Mouse (Mus musculus) liver, embryonic 13.5 days (tissue): Measurements from ENCODE around the gene Shld2. TPM values are rescaled to one million over a fixed set of nuclear protein-coding genes. Genes with fewer than 3 reads are reported as not detected.

Source experiments
- ATAC-seq: fragments of 200-750 bp; cut with Nextera tagmentation; 2 replicates; pipeline ENCODE4 v1.8.0; 2017; ENCODE audit warnings: low read depth, mild to moderate bottlenecking, moderate number of reproducible peaks, moderate library complexity
- DNase-seq: peaks from one replicate; pipeline ENCODE4 v3.0.0; 2022
- H3K27ac ChIP-seq: fragments of 300-500 bp; sonication (generic); 2 replicates; pipeline ENCODE4 v1.5.1; 2015; ENCODE audit warnings: moderate library complexity, mild to moderate bottlenecking, inconsistent platforms
- H3K27me3 ChIP-seq: fragments of 300-500 bp; sonication (generic); 2 replicates; pipeline ENCODE4 v1.6.1; 2015; ENCODE audit warnings: mild to moderate bottlenecking, inconsistent platforms
- H3K36me3 ChIP-seq: fragments of 300-500 bp; sonication (generic); 2 replicates; pipeline ENCODE4 v1.6.1; 2015; ENCODE audit warnings: mild to moderate bottlenecking, inconsistent platforms
- H3K4me1 ChIP-seq: fragments of 300-500 bp; sonication (generic); replicated peaks from 2 replicates; pipeline ENCODE4 v1.6.1; 2015; ENCODE audit warnings: inconsistent platforms
- H3K4me2 ChIP-seq: fragments of 300-500 bp; sonication (generic); 2 replicates; pipeline ENCODE4 v1.6.1; 2015; ENCODE audit warnings: inconsistent platforms, mild to moderate bottlenecking, moderate library complexity
- H3K4me3 ChIP-seq: fragments of 300-500 bp; sonication (generic); replicated peaks from 2 replicates; pipeline ENCODE4 v1.5.1; 2015; ENCODE audit warnings: mild to moderate bottlenecking, inconsistent platforms
- H3K9ac ChIP-seq: fragments of 300-500 bp; sonication (generic); 2 replicates; pipeline ENCODE4 v1.6.1; 2015; ENCODE audit warnings: mild to moderate bottlenecking, inconsistent platforms
- H3K9me3 ChIP-seq: fragments of 300-500 bp; sonication (generic); replicated peaks from 2 replicates; pipeline ENCODE4 v1.6.1; 2016; ENCODE audit warnings: inconsistent platforms
- WGBS: fragments of 180-500 bp; shearing (Covaris S2); methylation state at CpG from one replicate; pipeline ENCODE4 v1.1.7; 2015; ENCODE audit not compliant: insufficient replicate concordance; 5-methylcytosine and 5-hydroxymethylcytosine counted together
- polyA plus RNA-seq: library from polyadenylated mRNA; unstranded; fragments of >200 nt; fragmentation: Nextera tagmentation; extraction: Ambion mirVana; gene quantifications from 2 replicates; pipeline ENCODE4 v1.2.1, GENCODE M21; 2015

Gene Shld2
- polyA plus RNA-seq, 1 experiment from 2014 or later = 7.2 TPM

DNA sequence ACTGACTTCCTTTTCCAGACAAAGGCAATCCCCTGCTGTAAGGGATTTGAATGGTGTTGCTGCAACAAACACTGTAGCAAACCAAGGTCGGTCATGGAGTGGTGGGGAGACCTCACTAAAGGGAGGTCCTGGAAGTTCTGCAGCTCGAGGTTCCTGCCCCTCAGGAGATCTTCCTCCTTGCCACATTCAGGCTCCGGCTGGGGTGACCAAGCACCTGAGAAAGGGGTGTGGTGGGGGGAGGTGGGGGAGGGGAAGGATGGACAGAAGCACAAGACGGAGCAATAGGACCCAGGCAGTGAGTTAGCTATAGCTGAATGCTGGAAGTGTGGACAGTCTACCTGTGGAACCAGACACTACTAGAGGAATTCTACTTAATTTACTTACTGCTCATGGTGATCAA lies 76.4 kb downstream of the Shld2 start:
- no peak for ATAC-seq
- Histone ChIP-seq H3K27ac (no peak overlapping the region), H3K4me2 (no peak overlapping the region), H3K36me3 (peaks cover 11% of the 10 kb centered on the region; the same call in 1 of the 2 replicates), H3K9ac (no peak overlapping the region), H3K9me3 (no peaks in the 10 kb centered on the region), H3K4me1 (peaks cover 5% of the 10 kb centered on the region; the same call in 1 of the 2 replicates), H3K4me3 (no peak overlapping the region), H3K27me3 (no peaks in the 10 kb centered on the region)
- DNase-seq = no peak
- 57% methylated on average over 4 of the region's 4 CpGs for WGBS

DNA sequence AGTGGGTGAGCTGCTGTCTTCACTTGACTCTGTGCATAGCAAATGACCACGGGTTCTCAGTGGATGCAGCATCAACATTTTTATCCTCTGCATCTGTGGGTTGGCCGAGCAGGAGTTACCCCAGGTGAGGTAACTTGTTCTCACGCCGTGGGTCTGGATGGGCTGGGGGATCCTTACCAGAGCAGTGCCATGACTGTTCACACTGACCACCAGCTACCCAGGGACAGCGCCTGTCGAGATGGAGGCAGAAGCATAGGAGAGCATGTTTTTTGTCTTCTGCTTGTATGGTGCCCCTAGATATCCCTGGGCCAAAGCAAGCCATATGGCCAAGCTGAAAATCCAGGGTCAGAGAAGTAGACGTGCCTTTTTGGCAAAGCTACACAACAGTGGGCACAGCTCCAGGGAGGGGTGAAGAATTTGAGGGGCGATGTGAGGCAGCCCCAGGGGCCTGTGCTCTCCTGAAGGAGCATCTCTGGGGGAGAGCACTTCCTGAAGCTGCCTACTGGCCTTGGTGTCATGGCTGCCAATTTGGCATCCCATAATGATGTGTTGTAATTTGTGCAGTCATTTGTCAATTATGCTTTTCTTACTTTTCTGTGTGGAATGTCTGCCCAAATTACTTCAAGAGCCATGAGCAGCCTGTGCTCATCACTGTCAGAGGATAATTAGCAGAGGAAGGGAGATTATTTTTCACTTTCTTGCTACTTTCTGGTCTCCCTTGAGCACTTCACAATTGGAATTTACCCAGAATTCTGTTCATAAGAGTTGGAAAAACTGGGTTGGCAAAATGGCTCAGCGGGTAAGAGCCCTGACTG lies 77.2 kb downstream of the Shld2 start:
- peaks cover 11% of the 10 kb centered on the region; the same call in 1 of the 2 replicates for H3K36me3 ChIP-seq
- H3K4me2 ChIP-seq = no peak overlapping the region
- no peak overlapping the region for H3K9ac ChIP-seq
- no peak overlapping the region for H3K27ac ChIP-seq
- no peaks in the 10 kb centered on the region for H3K27me3 ChIP-seq
- peaks cover 5% of the 10 kb centered on the region; the same call in 1 of the 2 replicates for H3K4me1 ChIP-seq
- ATAC-seq (no peak), DNase-seq (no peak)
- no peaks in the 10 kb centered on the region for H3K9me3 ChIP-seq
- no peak overlapping the region for H3K4me3 ChIP-seq
- 72% methylated on average over 9 of the region's 9 CpGs for WGBS

DNA sequence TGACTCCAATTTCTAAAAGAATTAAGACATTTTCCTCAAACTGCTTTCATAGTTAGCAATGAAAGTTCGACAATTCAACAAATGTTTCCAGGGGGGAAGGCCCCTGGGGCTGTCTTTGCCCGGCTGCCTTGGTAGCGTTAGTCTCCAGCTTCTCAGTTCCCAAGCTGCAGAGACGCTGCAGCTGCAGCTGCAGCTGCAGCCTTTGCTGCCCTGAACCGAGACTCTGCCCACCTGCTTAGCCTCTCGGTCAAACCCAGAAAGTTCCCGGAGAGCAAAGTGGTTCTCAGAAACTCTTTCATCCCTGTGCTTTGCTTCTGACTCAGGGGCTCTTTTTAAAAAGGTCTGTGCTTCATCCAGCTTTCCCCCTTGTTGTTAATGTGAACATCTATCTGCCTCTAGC lies 78.0 kb downstream of the Shld2 start:
- WGBS = 73% methylated on average over 7 of the region's 7 CpGs
- Histone ChIP-seq H3K27ac (no peak overlapping the region), H3K36me3 (peaks cover 8% of the 10 kb centered on the region; the same call in 1 of the 2 replicates), H3K4me1 (peaks cover 5% of the 10 kb centered on the region; the same call in 1 of the 2 replicates), H3K4me2 (no peak overlapping the region), H3K9ac (no peak overlapping the region), H3K9me3 (no peaks in the 10 kb centered on the region), H3K4me3 (no peak overlapping the region), H3K27me3 (no peaks in the 10 kb centered on the region)
- no peak for DNase-seq
- no peak for ATAC-seq

DNA sequence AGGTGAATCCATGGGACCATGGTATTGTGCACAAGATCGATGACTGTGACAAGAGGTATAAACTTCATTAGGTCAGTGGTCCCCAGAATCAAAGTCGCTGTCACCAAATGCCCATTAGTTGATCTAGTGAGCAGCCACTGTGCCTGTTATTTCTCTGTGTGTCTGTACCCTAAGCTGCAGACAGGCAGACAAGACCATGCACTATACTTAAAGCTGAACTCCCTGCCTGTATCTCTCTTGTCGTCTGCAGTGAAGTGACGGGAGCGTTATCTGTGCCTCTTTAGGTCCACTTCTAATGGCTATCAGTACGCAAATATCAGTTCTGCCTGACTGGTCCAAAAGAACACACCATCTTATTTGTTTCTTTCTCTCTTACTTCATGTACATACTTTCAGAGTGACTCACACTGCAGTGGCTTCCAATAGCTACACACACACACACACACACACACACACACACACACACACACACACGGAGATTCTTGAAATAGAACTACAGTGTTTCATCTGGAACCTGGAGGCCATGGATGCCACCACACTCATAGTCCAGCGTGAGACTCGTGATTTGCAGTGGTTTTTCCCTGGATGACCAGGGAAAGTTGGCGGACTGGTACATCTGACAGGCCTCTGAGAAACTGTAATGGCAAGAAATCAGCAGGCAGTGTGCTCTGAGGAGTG lies 81.3 kb downstream of the Shld2 start:
- no peak for DNase-seq
- Histone ChIP-seq H3K9me3 (no peaks in the 10 kb centered on the region), H3K4me3 (no peak overlapping the region), H3K27me3 (no peaks in the 10 kb centered on the region), H3K36me3 (0 out of 2 replicates have a peak, but pooled peaks cover 5% of the 10 kb centered on the region), H3K4me2 (no peak overlapping the region), H3K4me1 (no peaks in the 10 kb centered on the region), H3K27ac (no peak overlapping the region), H3K9ac (no peak overlapping the region)
- no peak for ATAC-seq
- 65% methylated on average over 10 of the region's 10 CpGs for WGBS

DNA sequence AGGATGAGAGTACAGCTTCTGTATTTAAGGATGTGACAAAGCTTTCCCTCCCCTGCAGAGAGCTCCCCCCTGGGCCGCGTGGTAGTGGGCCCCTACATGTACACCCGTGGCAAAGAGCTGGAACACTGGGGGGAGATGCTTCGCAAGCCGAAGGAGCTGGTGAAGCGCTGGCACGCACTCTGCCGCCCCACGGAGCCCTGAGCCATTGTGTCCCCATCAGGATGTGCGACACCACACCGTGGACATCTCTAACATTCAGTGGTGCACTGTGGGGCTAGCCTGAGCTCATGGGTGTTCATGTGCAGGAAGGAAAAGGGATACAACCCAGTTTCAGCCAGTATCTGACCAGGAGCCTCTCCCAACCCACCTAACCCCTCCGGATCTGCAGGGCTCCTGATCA lies 82.3 kb downstream of the Shld2 start:
- Histone ChIP-seq H3K4me1 (no peaks in the 10 kb centered on the region), H3K36me3 (0 out of 2 replicates have a peak, but pooled peaks cover 5% of the 10 kb centered on the region), H3K9ac (no peak overlapping the region), H3K27me3 (no peaks in the 10 kb centered on the region), H3K9me3 (no peaks in the 10 kb centered on the region), H3K4me3 (no peak overlapping the region), H3K4me2 (no peak overlapping the region), H3K27ac (no peak overlapping the region)
- no peak for ATAC-seq
- no peak for DNase-seq
- WGBS = 73% methylated on average over 12 of the region's 12 CpGs

DNA sequence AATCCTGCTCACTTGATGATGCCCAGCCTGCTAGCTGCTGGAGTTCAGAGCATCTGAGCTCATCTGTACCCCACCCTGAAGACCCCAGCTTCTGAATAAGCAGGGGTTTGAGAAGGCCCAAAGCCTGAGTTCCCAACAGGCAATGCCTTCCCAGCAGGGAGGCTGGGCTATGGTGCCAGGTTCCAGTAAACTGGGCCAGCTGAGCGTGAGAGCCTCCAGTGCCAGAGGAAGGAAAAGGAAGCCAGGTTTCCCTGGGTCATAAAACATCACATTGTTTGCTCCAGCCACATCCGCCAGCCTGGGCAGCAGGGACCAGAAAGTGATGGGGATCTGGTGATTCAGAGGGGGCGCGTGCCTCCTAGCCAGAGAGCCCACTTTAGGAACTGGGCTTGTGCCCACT lies 83.7 kb downstream of the Shld2 start:
- no peak for DNase-seq

DNA sequence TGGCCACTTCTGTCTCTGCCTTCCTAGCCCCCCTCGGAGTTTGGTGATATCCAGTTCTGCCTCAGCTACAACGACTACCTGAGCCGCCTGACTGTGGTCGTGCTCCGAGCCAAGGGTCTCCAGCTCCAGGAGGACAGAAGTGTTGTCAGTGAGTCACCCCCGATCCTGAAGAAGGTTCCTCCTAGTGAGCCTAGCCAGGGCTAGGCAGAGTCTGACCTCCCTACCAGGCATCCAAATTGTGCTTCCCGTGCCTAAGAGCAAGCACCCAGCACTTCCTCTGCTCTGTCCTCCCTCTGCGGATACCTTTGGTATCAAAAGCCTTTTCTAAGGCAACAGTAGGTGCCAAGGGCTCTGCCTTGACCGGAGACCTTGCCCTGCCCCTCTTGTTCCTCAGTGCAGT lies 84.3 kb downstream of the Shld2 start:
- H3K36me3 ChIP-seq = no peaks in the 10 kb centered on the region
- no peak overlapping the region for H3K9ac ChIP-seq
- no peak overlapping the region for H3K4me2 ChIP-seq
- H3K27me3 ChIP-seq = 0 out of 2 replicates have a peak, but pooled peaks cover 3% of the 10 kb centered on the region
- no peak overlapping the region for H3K4me3 ChIP-seq
- 64% methylated on average over 9 of the region's 9 CpGs for WGBS
- H3K4me1 ChIP-seq = no peaks in the 10 kb centered on the region
- DNase-seq = no peak
- ATAC-seq = no peak
- H3K27ac ChIP-seq = no peak overlapping the region
- no peaks in the 10 kb centered on the region for H3K9me3 ChIP-seq

More for the DNA sequence above, 83.7 kb downstream of the Shld2 start:
- Histone ChIP-seq H3K4me1 (no peaks in the 10 kb centered on the region), H3K4me2 (no peak overlapping the region), H3K9me3 (no peaks in the 10 kb centered on the region), H3K36me3 (0 out of 2 replicates have a peak, but pooled peaks cover 2% of the 10 kb centered on the region), H3K27me3 (no peaks in the 10 kb centered on the region), H3K9ac (no peak overlapping the region), H3K27ac (no peak overlapping the region), H3K4me3 (no peak overlapping the region)
- whole genome bisulfite sequencing = 64% methylated on average over 4 of the region's 4 CpGs
- ATAC-seq = no peak

DNA sequence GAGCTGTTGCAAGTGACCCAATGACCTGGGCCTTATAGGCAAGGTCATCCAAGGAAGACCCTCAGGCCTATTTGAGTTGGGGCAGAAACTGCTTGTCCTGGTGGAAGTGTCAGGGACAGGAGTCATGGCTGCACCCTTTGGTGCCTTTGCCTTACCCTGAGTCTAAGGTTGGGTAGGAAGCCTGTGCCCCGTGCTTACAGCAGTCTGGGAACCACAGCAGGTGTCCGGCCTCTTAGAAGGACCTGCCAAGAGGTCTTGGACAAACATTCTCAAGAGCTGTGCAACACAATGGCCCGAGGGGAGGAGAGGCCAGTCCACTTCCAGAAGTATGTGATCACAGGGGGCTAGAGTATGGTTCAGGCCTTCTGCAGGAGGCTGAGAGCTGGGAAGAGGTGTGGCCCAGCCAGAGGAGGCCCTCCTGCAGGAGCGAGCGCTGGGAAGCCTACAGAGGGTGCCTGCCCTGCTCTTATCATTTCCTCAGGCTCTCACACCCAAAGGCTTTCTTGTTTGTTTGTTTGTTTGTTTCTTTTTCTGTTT lies 86.9 kb downstream of the Shld2 start:
- Histone ChIP-seq H3K4me3 (no peak overlapping the region), H3K36me3 (no peaks in the 10 kb centered on the region), H3K4me1 (peaks cover 4% of the 10 kb centered on the region; the same call in 1 of the 2 replicates), H3K27me3 (peaks cover 28% of the 10 kb centered on the region), H3K4me2 (no peak overlapping the region), H3K9ac (no peak overlapping the region), H3K27ac (no peak overlapping the region), H3K9me3 (no peaks in the 10 kb centered on the region)
- ATAC-seq = no peak
- DNase-seq = no peak
- 33% methylated on average over 5 of the region's 5 CpGs for WGBS

DNA sequence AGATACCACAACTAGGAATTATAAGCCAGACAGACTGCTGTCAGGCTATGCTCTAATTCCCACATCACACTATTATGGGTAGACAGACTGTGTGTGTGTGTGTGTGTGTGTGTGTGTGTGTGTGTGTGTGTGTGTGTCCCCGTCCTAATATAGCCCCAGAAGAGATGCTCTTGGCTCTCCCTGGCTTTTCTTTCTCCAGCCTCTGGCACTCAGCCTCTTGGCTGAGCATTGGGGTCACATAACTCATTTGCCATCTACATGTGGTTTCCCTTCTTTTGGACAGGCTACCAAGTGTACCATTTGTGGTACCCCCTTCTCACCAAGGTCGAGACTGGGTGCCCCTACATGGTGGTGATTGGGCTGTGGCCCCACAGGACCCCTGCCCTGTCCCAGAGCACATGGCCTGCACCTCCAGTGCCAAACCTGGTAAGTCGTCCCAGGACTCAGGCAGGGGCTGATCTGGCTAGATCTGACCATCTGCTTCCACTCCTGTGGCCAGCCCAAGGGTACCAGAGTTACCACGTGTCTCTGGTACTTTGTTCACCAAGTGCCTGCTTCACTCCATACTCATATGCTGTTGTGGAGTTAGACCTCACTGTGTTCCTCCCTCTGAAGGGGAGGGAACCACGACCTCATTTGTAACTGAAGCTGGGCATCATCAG lies 88.7 kb downstream of the Shld2 start:
- Histone ChIP-seq H3K9me3 (no peaks in the 10 kb centered on the region), H3K36me3 (no peaks in the 10 kb centered on the region), H3K4me3 (no peak overlapping the region), H3K9ac (no peak overlapping the region), H3K27me3 (peaks cover 28% of the 10 kb centered on the region), H3K27ac (no peak overlapping the region), H3K4me2 (no peak overlapping the region), H3K4me1 (peaks cover 4% of the 10 kb centered on the region; the same call in 1 of the 2 replicates)
- whole genome bisulfite sequencing = 41% methylated on average over 4 of the region's 5 CpGs
- no peak for ATAC-seq
- no peak for DNase-seq

DNA sequence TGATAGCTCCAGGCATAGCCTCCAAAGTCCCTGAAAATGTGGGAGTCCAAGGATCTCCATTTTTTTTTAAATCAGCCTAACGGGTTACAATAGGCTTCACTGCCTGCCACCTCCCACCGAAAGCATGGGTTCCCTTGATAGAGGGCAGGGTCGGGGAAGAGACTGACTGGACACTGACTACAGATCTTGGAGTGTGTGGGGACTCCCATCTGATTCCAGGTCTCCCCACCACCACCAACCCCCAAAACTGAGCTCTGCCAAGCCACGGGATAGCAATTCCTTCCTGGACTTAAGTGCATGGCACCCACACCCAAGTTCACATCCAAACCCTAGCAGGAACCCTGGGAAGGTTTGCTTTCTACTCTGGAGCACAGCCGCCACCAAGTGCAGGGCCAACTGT lies 89.9 kb downstream of the Shld2 start:
- H3K4me1 ChIP-seq = peaks cover 4% of the 10 kb centered on the region; the same call in 1 of the 2 replicates
- peak overlapping the region; percentile 37; the same call in 1 of the 2 replicates for H3K4me3 ChIP-seq
- H3K27ac ChIP-seq = no peak overlapping the region
- H3K36me3 ChIP-seq = no peaks in the 10 kb centered on the region
- DNase-seq (no peak), ATAC-seq (no peak)
- H3K9ac ChIP-seq = no peak overlapping the region
- H3K4me2 ChIP-seq = 0 out of 2 replicates have a peak overlapping the region, but pooled peaks have one; percentile 56
- peaks cover 28% of the 10 kb centered on the region for H3K27me3 ChIP-seq
- 49% methylated on average over 5 of the region's 5 CpGs for WGBS
- H3K9me3 ChIP-seq = no peaks in the 10 kb centered on the region

DNA sequence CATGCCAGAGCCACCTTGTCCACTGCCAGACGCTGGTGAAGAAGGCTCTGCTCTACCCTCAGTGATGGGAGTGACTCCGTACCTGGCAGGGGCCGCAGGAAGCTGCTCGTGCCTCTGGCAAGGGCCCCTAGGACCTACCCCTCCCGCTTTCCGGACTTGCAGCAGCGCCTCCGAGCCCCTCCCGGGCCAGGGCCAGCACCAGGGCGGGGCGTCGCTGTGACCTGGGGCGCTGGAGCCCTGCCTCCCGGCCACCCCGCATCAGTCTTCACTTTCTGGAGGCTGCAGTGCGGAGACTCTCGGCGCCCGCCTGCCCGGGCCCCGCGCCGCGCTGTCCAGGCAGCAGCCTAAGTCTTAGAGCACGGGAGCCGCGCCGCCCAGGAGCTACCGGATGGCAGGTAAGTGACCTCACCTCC lies 90.5 kb downstream of the Shld2 start:
- no peaks in the 10 kb centered on the region for H3K36me3 ChIP-seq
- H3K4me2 ChIP-seq = peak overlapping the region; percentile 56
- 4% methylated on average over 29 of the region's 29 CpGs for WGBS
- no peaks in the 10 kb centered on the region for H3K9me3 ChIP-seq
- H3K27ac ChIP-seq = no peak overlapping the region
- H3K9ac ChIP-seq = peak overlapping the region; percentile 39; the same call in 1 of the 2 replicates
- DNase-seq (no peak), ATAC-seq (no peak)
- H3K27me3 ChIP-seq = peaks cover 28% of the 10 kb centered on the region
- peak overlapping the region; percentile 37 for H3K4me3 ChIP-seq
- peaks cover 4% of the 10 kb centered on the region; the same call in 1 of the 2 replicates for H3K4me1 ChIP-seq
